Mouse (Mus musculus): ENCODE results near the gene Fbxl5.

Fbxl5 gene

GRCm38 (mm10) chr5:43821538-43821937 is at the start of gene Fbxl5:
Gene Fbxl5, minus strand, starts transcription at chr5:43821638.
- no peak for ATAC-seq (ENCODE audit: low TSS enrichment)

GRCm38 (mm10) chr5:43868711-43869600 is 47.5 kb upstream of the Fbxl5 start:
- peak; percentile 47 for ATAC-seq (ENCODE audit: low TSS enrichment)

- no peak for ATAC-seq (ENCODE audit: low TSS enrichment)
Measured at GRCm38 (mm10) chr5:43868253-43868652, 46.8 kb upstream of the Fbxl5 start, which contains the start of gene Cd38. Gene Cd38, plus strand, starts transcription at chr5:43868553.

GRCm38 (mm10) chr5:43865316-43865715 is 43.9 kb upstream of the Fbxl5 start:
- ATAC-seq (ENCODE audit: low TSS enrichment) = peak; percentile 88

GRCm38 (mm10) chr5:43863642-43864041 is 42.2 kb upstream of the Fbxl5 start:
- ATAC-seq (ENCODE audit: low TSS enrichment) = no peak

GRCm38 (mm10) chr5:43860670-43861431 is 39.4 kb upstream of the Fbxl5 start:
- no peak for ATAC-seq (ENCODE audit: low TSS enrichment)

- no peak for ATAC-seq (ENCODE audit: low TSS enrichment)
Measured at GRCm38 (mm10) chr5:43860096-43860495, 38.7 kb upstream of the Fbxl5 start.

- no peak for ATAC-seq (ENCODE audit: low TSS enrichment)
Measured at GRCm38 (mm10) chr5:43859663-43860062, 38.2 kb upstream of the Fbxl5 start.

GRCm38 (mm10) chr5:43855769-43856168 is 34.3 kb upstream of the Fbxl5 start:
- no peak for ATAC-seq (ENCODE audit: low TSS enrichment)

GRCm38 (mm10) chr5:43853868-43854488 is 32.5 kb upstream of the Fbxl5 start:
- ATAC-seq (ENCODE audit: low TSS enrichment) = no peak

- no peak for ATAC-seq (ENCODE audit: low TSS enrichment)
Measured at GRCm38 (mm10) chr5:43853096-43853867, 31.8 kb upstream of the Fbxl5 start.

- no peak for ATAC-seq (ENCODE audit: low TSS enrichment)
Measured at GRCm38 (mm10) chr5:43848275-43848674, 26.8 kb upstream of the Fbxl5 start.

GRCm38 (mm10) chr5:43847555-43847954 is 26.1 kb upstream of the Fbxl5 start:
- no peak for ATAC-seq (ENCODE audit: low TSS enrichment)

GRCm38 (mm10) chr5:43846227-43846626 is 24.8 kb upstream of the Fbxl5 start:
- ATAC-seq (ENCODE audit: low TSS enrichment) = no peak

GRCm38 (mm10) chr5:43845646-43846045 is 24.2 kb upstream of the Fbxl5 start:
- ATAC-seq (ENCODE audit: low TSS enrichment) = no peak

- ATAC-seq (ENCODE audit: low TSS enrichment) = no peak
Measured at GRCm38 (mm10) chr5:43845083-43845482, 23.6 kb upstream of the Fbxl5 start.

- ATAC-seq (ENCODE audit: low TSS enrichment) = peak; percentile 7; the same call in 1 of the 2 replicates
Measured at GRCm38 (mm10) chr5:43842576-43843155, 21.2 kb upstream of the Fbxl5 start.

GRCm38 (mm10) chr5:43842011-43842285 is 20.5 kb upstream of the Fbxl5 start:
- ATAC-seq (ENCODE audit: low TSS enrichment) = peak; percentile 31

- peak; percentile 69 for ATAC-seq (ENCODE audit: low TSS enrichment)
Measured at GRCm38 (mm10) chr5:43841144-43842010, 19.9 kb upstream of the Fbxl5 start.

GRCm38 (mm10) chr5:43837372-43837771 is 15.9 kb upstream of the Fbxl5 start:
- peak; percentile 80 for ATAC-seq (ENCODE audit: low TSS enrichment)
